Mouse (Mus musculus): Measurements from ENCODE around the gene Pak7. TPM values are rescaled to one million over a fixed set of nuclear protein-coding genes. Genes with fewer than 3 reads are reported as not detected.
A peak's percentile ranks its signal among the peaks of the same experiment; 100 is the strongest.
"Not testable (repeated sequence)": the region's sequence is repeated elsewhere in the genome, so short reads cannot be mapped to it uniquely, and the experiment has no call there.

The Pak7 gene
- polyA plus RNA-seq (2016; fragmentation: Nextera tagmentation; extraction: Ambion mirVana), result 2.4 and 2.6 TPM in 2 replicates

- Histone ChIP-seq H3K4me3 (peak within 1 kb of the TSS; percentile 78), H3K27ac (replicated peaks) (peak within 1 kb of the TSS; percentile 78), H3K36me3 (replicated peaks) (no peaks in the 10 kb centered on the region), H3K4me1 (peaks cover 11% of the 10 kb centered on the region), H3K27me3 (replicated peaks; ENCODE audit: low read depth, poor library complexity, severe bottlenecking) (peaks cover 23% of the 10 kb centered on the region), H3K9me3 (no peaks in the 10 kb centered on the region)
- WGBS, result under 1% methylated on average over 39 of the region's 39 CpGs
- peak; percentile 90 for DNase-seq (ENCODE audit: low spot score)
These were observed at the start of gene Pak7 for GRCm38 (mm10) chr2:136387181-136388131. Gene Pak7, minus strand, starts transcription at chr2:136387967.

- 80% methylated on average over 6 of the region's 6 CpGs for WGBS
- Histone ChIP-seq H3K27me3 (replicated peaks; ENCODE audit: low read depth, poor library complexity, severe bottlenecking) (no peaks in the 10 kb centered on the region), H3K27ac (replicated peaks) (no peak overlapping the region), H3K4me1 (no peaks in the 10 kb centered on the region), H3K9me3 (no peaks in the 10 kb centered on the region), H3K4me3 (no peak overlapping the region), H3K36me3 (replicated peaks) (no peaks in the 10 kb centered on the region)
- DNase-seq (ENCODE audit: low spot score), result no peak
These were observed 37.8 kb upstream of the Pak7 start for GRCm38 (mm10) chr2:136425561-136425960.

- 87% methylated on average over 1 of the region's 1 CpGs for WGBS
- Histone ChIP-seq H3K9me3 (no peaks in the 10 kb centered on the region), H3K27me3 (replicated peaks; ENCODE audit: low read depth, poor library complexity, severe bottlenecking) (no peaks in the 10 kb centered on the region), H3K27ac (replicated peaks) (no peak overlapping the region), H3K4me1 (no peaks in the 10 kb centered on the region), H3K36me3 (replicated peaks) (no peaks in the 10 kb centered on the region), H3K4me3 (no peak overlapping the region)
- DNase-seq (ENCODE audit: low spot score), result no peak
These were observed 31.8 kb upstream of the Pak7 start for GRCm38 (mm10) chr2:136419543-136419942.

GRCm38 (mm10) chr2:136416381-136416780, 28.6 kb upstream of the Pak7 start:
- no peaks in the 10 kb centered on the region for H3K27me3 ChIP-seq (replicated peaks; ENCODE audit: low read depth, poor library complexity, severe bottlenecking)
- no peak overlapping the region for H3K4me3 ChIP-seq
- H3K4me1 ChIP-seq, result no peaks in the 10 kb centered on the region
- H3K27ac ChIP-seq (replicated peaks), result no peak overlapping the region
- no peak for DNase-seq (ENCODE audit: low spot score)
- H3K9me3 ChIP-seq, result no peaks in the 10 kb centered on the region
- no peaks in the 10 kb centered on the region for H3K36me3 ChIP-seq (replicated peaks)

- no peak overlapping the region for H3K27ac ChIP-seq (replicated peaks)
- DNase-seq (ENCODE audit: low spot score), result no peak
- H3K36me3 ChIP-seq (replicated peaks), result no peaks in the 10 kb centered on the region
- no peaks in the 10 kb centered on the region for H3K4me1 ChIP-seq
- H3K27me3 ChIP-seq (replicated peaks; ENCODE audit: low read depth, poor library complexity, severe bottlenecking), result no peaks in the 10 kb centered on the region
- no peak overlapping the region for H3K4me3 ChIP-seq
- WGBS, result 76% methylated on average over 4 of the region's 4 CpGs
- H3K9me3 ChIP-seq, result no peaks in the 10 kb centered on the region
These were observed 14.8 kb upstream of the Pak7 start for GRCm38 (mm10) chr2:136402587-136402986.

- Histone ChIP-seq H3K4me1 (no peaks in the 10 kb centered on the region), H3K27ac (replicated peaks) (no peak overlapping the region), H3K4me3 (no peak overlapping the region), H3K27me3 (replicated peaks; ENCODE audit: low read depth, poor library complexity, severe bottlenecking) (no peaks in the 10 kb centered on the region), H3K9me3 (no peaks in the 10 kb centered on the region), H3K36me3 (replicated peaks) (no peaks in the 10 kb centered on the region)
- 61% methylated on average over 3 of the region's 3 CpGs for WGBS
- no peak for DNase-seq (ENCODE audit: low spot score)
These were observed 12.4 kb downstream of the Pak7 start for GRCm38 (mm10) chr2:136375318-136375717.

GRCm38 (mm10) chr2:136372361-136372760, 15.4 kb downstream of the Pak7 start:
- Histone ChIP-seq H3K27me3 (replicated peaks; ENCODE audit: low read depth, poor library complexity, severe bottlenecking) (no peaks in the 10 kb centered on the region), H3K9me3 (no peaks in the 10 kb centered on the region), H3K4me3 (no peak overlapping the region), H3K36me3 (replicated peaks) (no peaks in the 10 kb centered on the region), H3K27ac (replicated peaks) (no peak overlapping the region), H3K4me1 (no peaks in the 10 kb centered on the region)
- 65% methylated on average over 1 of the region's 1 CpGs for WGBS
- no peak for DNase-seq (ENCODE audit: low spot score)

- Histone ChIP-seq H3K27ac (replicated peaks) (no peak overlapping the region), H3K4me3 (no peak overlapping the region), H3K9me3 (no peaks in the 10 kb centered on the region), H3K4me1 (no peaks in the 10 kb centered on the region), H3K27me3 (replicated peaks; ENCODE audit: low read depth, poor library complexity, severe bottlenecking) (no peaks in the 10 kb centered on the region), H3K36me3 (replicated peaks) (no peaks in the 10 kb centered on the region)
- 79% methylated on average over 2 of the region's 2 CpGs for WGBS
- DNase-seq (ENCODE audit: low spot score), result no peak
These were observed 36.2 kb downstream of the Pak7 start for GRCm38 (mm10) chr2:136351393-136352096.

- H3K27me3 ChIP-seq (replicated peaks; ENCODE audit: low read depth, poor library complexity, severe bottlenecking), result no peaks in the 10 kb centered on the region
- no peaks in the 10 kb centered on the region for H3K36me3 ChIP-seq (replicated peaks)
- no peak overlapping the region for H3K4me3 ChIP-seq
- no peaks in the 10 kb centered on the region for H3K4me1 ChIP-seq
- WGBS, result 76% methylated on average over 3 of the region's 3 CpGs
- no peaks in the 10 kb centered on the region for H3K9me3 ChIP-seq
- no peak overlapping the region for H3K27ac ChIP-seq (replicated peaks)
- no peak for DNase-seq (ENCODE audit: low spot score)
These were observed 37.3 kb downstream of the Pak7 start for GRCm38 (mm10) chr2:136350459-136350858.

GRCm38 (mm10) chr2:136349671-136350275, 38.0 kb downstream of the Pak7 start:
- no peaks in the 10 kb centered on the region for H3K4me1 ChIP-seq
- H3K9me3 ChIP-seq, result no peaks in the 10 kb centered on the region
- DNase-seq (ENCODE audit: low spot score), result no peak
- WGBS, result 82% methylated on average over 8 of the region's 8 CpGs
- H3K36me3 ChIP-seq (replicated peaks), result no peaks in the 10 kb centered on the region
- no peak overlapping the region for H3K4me3 ChIP-seq
- no peaks in the 10 kb centered on the region for H3K27me3 ChIP-seq (replicated peaks; ENCODE audit: low read depth, poor library complexity, severe bottlenecking)
- H3K27ac ChIP-seq (replicated peaks), result no peak overlapping the region

- WGBS, result 89% methylated on average over 4 of the region's 4 CpGs
- not testable (repeated sequence) for H3K4me3 ChIP-seq; H3K27ac ChIP-seq (replicated peaks); H3K4me1 ChIP-seq; DNase-seq (ENCODE audit: low spot score); H3K36me3 ChIP-seq (replicated peaks); H3K27me3 ChIP-seq (replicated peaks; ENCODE audit: low read depth, poor library complexity, severe bottlenecking); H3K9me3 ChIP-seq
These were observed 43.5 kb downstream of the Pak7 start for GRCm38 (mm10) chr2:136344240-136344780.

GRCm38 (mm10) chr2:136329974-136330373, 57.8 kb downstream of the Pak7 start:
- H3K27ac ChIP-seq (replicated peaks), result no peak overlapping the region
- no peaks in the 10 kb centered on the region for H3K27me3 ChIP-seq (replicated peaks; ENCODE audit: low read depth, poor library complexity, severe bottlenecking)
- WGBS, result 84% methylated on average over 1 of the region's 1 CpGs
- no peaks in the 10 kb centered on the region for H3K4me1 ChIP-seq
- no peaks in the 10 kb centered on the region for H3K36me3 ChIP-seq (replicated peaks)
- H3K4me3 ChIP-seq, result no peak overlapping the region
- H3K9me3 ChIP-seq, result no peaks in the 10 kb centered on the region
- DNase-seq (ENCODE audit: low spot score), result no peak
